Mouse (Mus musculus) lung, postnatal 14 days (tissue): ENCODE data around the gene Gm13103.
"Not testable (repeated sequence)": the region's sequence is repeated elsewhere in the genome, so short reads cannot be mapped to it uniquely, and the experiment has no call there.

ENCODE experiments used
- DNase-seq: peaks from one replicate; pipeline ENCODE4 v3.0.0; 2021

The Gm13103 gene

GRCm38 (mm10) chr4:143846197-143846596 is at the start of gene Gm13103:
Gm13103 (plus strand) TSS chr4:143846497.
- not testable (repeated sequence) for DNase-seq

- DNase-seq: no peak
Measured at GRCm38 (mm10) chr4:143815993-143816392, 30.3 kb upstream of the Gm13103 start, which contains the start of gene Gm13084. Gm13084 (minus strand) TSS chr4:143816093.

GRCm38 (mm10) chr4:143882371-143882770 is 36.1 kb downstream of the Gm13103 start:
- not testable (repeated sequence) for DNase-seq

- DNase-seq: not testable (repeated sequence)
Measured at GRCm38 (mm10) chr4:143894406-143894805, 48.1 kb downstream of the Gm13103 start.

DNA sequence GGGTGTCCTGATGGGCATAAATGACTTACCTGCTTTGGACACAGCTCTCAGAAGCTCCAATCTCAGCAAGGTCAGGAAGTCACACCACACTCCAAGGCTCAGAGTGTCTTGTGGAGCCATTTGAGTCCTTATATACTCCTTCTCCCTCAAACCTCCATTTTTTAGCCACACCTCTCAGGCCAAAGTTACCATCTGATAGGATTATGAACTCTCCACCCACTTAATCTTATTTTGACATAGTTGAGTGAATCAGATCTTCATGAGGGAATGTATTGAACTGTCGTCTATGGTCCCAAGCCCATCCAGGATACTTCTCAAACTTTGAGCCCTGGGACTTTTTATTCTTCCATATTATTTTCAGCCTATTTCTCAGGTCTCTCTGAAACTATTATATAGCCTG is 54.0 kb downstream of the Gm13103 start, which contains the start of gene Pramef6:
Gene Pramef6 (minus strand): TSS at position 101 of the 400 bp plus-strand sequence.
- DNase-seq: not testable (repeated sequence)
